Mouse (Mus musculus) ovary, postnatal 14 days (tissue): ENCODE measurements around the gene Zfp384.

Experiments
- DNase-seq: peaks from one replicate; pipeline ENCODE4 v3.0.0; 2022; ENCODE audit warnings: low spot score

Gene Zfp384

GRCm38 (mm10) chr6:125009129-125009180 is at the start of gene Zfp384:
Zfp384 (plus strand) TSS chr6:125009145.
- DNase-seq = no peak

GRCm38 (mm10) chr6:124959960-124960359 is 49.0 kb upstream of the Zfp384 start:
- DNase-seq = no peak

DNA sequence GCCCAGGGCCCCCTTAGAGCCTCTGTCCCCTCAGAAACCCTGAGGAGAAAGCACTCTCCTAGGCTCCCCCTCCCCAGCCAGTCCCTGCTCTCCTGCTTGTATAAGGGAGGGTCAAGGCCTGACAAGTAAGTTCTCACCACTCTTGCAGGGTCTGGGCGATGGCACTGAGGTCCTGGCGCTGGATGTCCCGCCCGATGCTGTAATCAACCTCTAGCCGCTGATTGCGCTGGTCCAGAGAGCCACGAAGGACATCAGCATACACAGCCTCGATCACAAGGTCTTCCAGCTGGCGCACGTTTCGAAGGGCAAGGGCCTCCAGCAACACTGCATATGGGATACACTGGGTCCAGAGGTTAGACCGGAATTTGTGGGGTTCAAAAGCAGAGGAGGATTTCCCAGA is 47.9 kb upstream of the Zfp384 start:
- DNase-seq = no peak

DNA sequence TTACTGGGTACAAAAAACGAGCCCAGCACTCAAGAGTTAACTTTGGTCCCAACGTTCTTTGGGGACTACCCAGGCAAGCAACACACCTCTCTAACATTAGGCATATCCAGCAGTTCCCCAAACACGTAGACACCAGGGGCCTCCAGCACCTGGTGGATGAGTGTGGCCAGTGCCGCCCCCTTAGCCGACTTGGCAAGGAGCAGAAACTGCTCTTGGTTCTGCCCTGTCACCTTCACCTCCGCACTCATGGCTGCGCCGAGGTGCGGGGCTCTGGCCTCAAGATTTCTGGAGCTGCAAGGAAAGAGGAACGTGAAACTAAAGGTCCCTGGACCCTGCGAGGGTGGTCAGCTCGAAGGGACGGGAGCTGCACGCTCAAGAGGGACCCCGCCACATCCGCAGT is 44.3 kb upstream of the Zfp384 start:
- DNase-seq = no peak

GRCm38 (mm10) chr6:124965088-124965719 is 43.7 kb upstream of the Zfp384 start, which contains the start of gene Cops7a:
Cops7a (minus strand) TSS chr6:124965538.
- peak; percentile 95 for DNase-seq

DNA sequence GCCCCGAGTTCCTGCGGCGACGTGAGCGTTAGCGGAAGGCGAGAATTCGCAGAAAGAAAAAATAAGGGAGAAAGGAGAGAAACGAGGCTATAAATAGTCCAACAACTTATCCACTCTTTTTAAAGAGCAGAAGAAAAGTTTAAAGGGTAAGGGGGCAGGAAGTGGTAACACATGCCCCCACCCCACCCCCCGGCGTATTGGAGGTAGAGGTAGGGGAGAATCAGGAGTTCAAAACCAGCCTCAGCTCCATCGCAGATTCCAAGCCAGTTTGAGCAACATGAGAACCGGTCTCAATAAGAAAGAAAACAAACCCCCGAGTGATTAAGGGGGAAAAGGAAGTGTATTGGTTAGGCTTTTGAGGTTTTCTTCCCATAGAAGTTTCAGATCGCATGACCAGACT is 43.2 kb upstream of the Zfp384 start:
- no peak for DNase-seq

DNA sequence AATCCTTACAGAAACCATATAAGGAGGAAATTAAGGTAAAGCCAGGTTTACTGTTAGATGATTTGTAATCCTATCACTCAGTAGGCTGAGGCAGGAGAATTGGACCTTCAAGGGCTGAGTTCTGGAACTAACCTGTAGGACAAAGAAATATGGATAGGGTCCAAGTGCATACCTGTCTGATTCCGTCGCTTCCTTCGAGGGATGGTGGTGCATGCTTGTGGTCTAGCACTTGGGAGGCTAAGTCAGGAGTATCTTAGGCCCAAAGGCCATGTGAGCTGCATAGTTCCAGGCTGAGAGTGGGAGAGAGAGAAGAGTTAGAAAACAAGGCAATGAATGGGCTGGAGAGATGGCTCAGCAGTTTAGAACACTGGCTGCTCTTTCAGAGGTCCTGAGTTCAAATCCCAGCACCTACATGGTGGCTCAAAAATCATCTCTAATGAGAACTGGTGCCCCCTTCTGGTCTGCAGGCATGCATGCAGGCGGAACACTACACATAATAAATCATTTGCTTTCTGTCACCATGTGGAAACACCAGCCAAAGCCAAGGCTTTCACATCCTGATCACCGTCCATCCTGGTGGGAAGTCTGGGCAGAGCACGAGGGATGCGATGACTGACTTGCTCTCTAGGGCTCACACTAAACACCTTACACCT is 42.4 kb upstream of the Zfp384 start:
- DNase-seq = no peak

DNA sequence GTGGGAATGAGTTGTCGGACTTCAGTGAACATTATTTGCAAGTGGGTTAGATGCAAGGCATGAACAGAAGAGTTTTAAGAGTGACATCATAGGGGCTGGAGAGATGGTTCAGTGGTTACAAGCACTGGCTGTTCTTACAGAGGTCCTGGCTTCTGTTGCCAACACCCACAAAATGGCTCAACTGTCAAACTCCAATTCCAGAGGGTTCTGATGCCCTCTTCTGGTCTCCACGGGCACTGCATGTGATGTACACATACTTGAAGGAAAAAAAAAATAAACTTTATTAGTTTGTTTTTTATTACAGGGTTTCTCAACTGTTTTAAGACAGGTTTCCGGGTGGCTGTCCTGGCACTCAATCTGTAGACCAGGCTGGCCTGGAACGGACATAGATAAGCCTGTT is 41.2 kb upstream of the Zfp384 start:
- DNase-seq = peak; percentile 23

- no peak for DNase-seq
These were observed 16.7 kb upstream of the Zfp384 start for GRCm38 (mm10) chr6:124992241-124992640.

DNA sequence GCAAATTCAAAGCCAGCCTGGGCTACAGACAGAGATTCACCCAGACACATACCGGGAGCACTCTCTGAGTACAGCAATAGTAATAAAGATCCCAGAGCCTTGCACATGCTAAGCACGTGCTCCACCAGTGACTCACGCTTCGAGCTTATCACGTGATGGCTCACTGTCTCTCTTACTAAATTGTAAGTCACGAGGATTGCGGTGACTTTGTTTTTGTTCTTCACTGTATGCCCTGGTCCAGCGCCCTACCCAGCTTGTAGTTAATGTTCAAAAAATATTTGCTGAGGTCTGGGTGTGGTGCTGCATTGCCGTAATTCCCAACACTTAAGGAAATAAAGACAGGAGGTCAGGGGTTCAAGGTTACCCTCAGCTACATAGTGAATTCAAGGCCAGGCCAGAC is 15.6 kb upstream of the Zfp384 start:
- no peak for DNase-seq

DNA sequence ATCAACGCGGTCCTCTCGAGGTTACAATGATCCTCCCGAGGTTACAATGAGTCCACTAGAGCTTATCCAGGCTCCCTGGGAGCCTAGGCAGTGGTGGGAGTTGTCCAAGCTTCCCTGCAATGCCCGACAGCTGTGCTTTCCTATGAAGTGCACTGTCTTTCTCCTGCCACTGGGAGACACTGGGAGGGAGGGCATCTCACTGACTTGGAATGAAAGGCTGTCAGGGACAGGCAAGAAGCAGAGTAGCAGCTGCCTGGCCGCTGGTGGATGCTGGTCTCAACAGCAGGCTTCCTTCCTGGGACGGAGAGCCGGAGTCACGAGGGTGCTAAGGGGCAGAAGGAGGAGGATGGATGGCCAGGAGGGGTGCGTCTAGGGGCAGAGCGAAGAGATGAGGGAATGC is 15.1 kb upstream of the Zfp384 start:
- no peak for DNase-seq

- DNase-seq = no peak
These were observed 13.7 kb upstream of the Zfp384 start for GRCm38 (mm10) chr6:124995246-124995645.

DNA sequence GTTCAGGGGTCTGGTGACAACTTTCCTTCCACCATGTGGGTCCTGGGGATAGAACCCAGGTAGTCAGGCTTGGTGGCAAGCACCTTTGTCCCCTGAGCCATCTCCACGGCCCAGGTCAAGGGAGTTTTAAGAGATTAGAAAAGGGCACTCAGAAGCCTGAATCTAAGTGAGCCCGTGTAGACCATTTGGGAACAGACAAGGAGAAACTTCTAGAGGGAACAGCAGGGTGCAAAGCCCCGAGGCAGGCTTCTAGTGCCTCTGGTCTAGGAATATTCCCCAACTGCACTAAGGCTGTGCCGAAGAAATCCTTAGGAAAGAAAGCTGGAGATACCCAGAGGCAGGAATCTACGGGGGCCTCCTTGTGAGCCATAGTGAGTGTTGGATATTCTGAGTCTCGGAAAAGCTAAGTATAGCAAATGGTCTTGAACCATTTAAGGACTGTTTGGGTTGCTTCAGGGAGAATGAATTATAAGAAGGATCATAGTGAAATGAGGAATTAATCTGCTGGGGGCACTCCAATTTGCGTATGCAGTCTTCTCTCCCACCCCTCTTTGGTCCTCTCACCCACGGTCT is 13.0 kb upstream of the Zfp384 start:
- DNase-seq = no peak

GRCm38 (mm10) chr6:124996551-124997501 is 12.1 kb upstream of the Zfp384 start, which contains the start of gene Pianp:
Pianp (plus strand) TSS chr6:124996694.
- DNase-seq = peak; percentile 78

DNA sequence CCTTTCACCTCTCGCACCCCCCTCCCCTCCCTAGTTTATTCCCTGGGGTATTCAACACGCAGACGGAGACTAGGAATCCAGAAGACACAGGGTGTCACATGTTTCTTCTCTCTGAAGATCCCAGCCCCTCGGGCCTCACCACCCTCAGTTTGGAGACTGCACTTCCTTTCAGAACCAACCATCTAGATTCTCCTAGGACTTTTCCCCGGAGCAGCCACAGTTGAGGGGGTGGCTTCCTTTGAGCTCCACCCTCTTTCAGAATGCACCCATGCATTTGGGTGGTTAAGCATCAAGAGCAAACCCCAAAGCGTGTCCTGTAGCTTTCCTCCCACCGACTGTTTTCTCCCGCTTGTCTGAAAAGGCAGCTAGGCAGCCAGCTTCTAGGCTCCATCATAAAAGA is 10.9 kb upstream of the Zfp384 start:
- no peak for DNase-seq

GRCm38 (mm10) chr6:124999091-124999490 is 9.9 kb upstream of the Zfp384 start:
- no peak for DNase-seq

- no peak for DNase-seq
These were observed 9.4 kb upstream of the Zfp384 start for GRCm38 (mm10) chr6:124999546-124999945.

DNA sequence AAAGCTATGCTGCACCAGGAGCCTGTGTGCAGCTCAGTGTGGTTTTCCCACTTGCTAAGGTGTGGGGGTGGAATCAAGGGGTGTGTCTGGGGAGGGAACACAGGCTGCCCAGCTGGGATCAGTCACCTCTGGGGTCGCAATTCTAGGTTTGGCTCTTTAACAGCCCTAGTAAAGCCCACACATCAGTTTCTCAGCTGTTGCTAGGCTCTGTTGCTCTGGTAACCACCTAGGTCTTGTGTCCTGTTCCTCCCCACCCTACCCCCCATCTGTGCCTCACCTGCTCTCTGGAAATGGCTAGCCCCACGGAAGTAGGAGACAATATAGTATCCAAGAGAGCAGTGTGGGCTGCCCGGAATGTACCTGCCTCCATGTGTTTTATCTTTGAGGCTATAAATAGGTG is 5.2 kb upstream of the Zfp384 start:
- DNase-seq = no peak

GRCm38 (mm10) chr6:125005086-125005485 is 3.9 kb upstream of the Zfp384 start:
- DNase-seq = no peak

DNA sequence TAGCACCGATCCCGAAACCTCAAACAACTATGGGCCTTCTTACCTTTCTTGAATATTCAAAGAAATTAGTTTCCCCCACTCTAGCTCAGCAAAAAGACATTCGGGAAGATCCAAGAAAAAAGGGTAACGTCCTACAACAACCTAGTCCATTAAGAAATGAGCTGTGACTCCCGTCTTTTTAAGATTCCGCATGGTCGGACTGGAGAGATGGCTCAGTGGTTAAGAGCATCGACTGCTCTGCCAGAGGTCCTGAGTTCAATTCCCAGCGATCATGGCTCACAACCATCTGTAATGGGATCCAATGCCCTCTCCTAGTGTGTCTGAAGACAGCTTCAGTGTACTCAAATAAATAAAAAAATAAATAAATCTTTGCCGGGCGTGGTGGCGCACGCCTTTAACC is 885 bp upstream of the Zfp384 start:
- DNase-seq = no peak

GRCm38 (mm10) chr6:125008586-125009128 is 288 bp upstream of the Zfp384 start:
- peak; percentile 94 for DNase-seq

DNA sequence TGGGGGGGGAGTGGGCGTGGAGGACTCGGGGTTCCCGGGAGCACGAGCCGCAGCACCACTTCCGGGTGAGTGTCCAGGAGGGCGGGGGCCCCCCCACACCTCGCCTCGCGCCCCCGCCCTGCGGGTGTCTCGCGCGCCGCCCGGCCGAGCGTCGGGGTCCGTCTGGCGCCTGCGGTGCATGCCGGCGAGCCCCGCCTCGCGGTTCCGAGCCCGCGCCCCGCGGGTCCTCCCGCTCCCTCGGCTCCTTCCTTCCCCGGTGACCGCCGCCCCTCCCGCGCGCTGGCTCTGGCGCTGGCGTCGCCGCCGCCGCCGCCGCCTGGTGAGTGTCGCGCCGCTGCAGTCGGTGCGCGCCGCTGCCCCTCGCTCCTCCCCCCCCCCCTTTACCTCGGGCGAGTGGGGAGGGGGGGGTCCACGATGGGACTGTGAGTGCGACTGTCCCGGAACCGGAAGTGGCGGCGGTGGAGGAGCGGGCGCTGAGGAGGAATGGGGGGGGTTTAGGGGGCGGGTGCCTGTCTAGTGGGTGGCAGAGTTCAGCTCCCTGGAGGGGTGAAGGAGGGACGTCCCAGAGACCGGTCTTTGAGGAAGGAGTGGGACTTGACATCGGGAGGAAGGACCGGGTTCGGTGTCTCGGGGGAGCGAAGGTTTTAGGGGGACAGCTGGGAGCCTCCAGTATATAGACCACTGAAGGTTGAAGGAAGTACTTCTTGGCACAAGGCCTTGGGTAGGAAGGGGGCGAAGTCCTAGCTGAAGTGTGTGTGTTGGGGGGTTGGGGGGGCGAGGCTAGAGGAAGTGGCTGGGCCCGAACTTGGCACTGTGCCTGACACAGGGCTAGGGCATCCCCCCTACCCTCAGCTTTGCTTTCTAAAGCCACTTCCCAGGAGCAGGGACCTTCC is 482 bp downstream of the Zfp384 start:
- DNase-seq = peak; percentile 62
